ENCODE assay signal across 27 mouse cellular contexts in genomic region chr11:83897569-83897968, GRCm38 (mm10). TPM values are rescaled to one million over a fixed set of nuclear protein-coding genes. Genes with fewer than 3 reads are reported as not detected.
"Had no signal": no experiment of that assay in that cellular context is flagged by ENCODE, and none has a peak within 500 bp of the region (broad histone marks: within the 10 kb centered on the region; RNA-seq: fewer than 3 reads in every experiment).

No protein-coding gene starts in this region.

- H3K4me3 ChIP-seq: gastrocnemius, adult 2 months; heart, embryonic 10.5 days; heart, embryonic 12.5 days; hindbrain, embryonic 10.5 days; hindbrain, embryonic 12.5 days; intestine, embryonic 15.5 days; layer of hippocampus, adult 2 months; left cerebral cortex, adult 2 months; limb, embryonic 10.5 days; limb, embryonic 12.5 days; liver, embryonic 12.5 days had no signal

- H3K27ac ChIP-seq: gastrocnemius, adult 2 months; heart, embryonic 10.5 days; hindbrain, embryonic 10.5 days; hindbrain, embryonic 12.5 days; hindbrain, embryonic 14.5 days; intestine, embryonic 15.5 days; layer of hippocampus, adult 2 months; left cerebral cortex, adult 2 months; limb, embryonic 10.5 days; limb, embryonic 12.5 days; liver, embryonic 12.5 days; liver, embryonic 14.5 days had no signal

- H3K9ac ChIP-seq: heart, embryonic 12.5 days; hindbrain, embryonic 12.5 days; hindbrain, embryonic 14.5 days; intestine, embryonic 15.5 days; limb, embryonic 12.5 days; liver, embryonic 12.5 days; liver, embryonic 14.5 days had no signal

- H3K27me3 ChIP-seq: heart, embryonic 12.5 days; hindbrain, embryonic 12.5 days; intestine, embryonic 15.5 days; limb, embryonic 12.5 days; liver, embryonic 12.5 days had no signal

- H3K36me3 ChIP-seq: heart, embryonic 10.5 days; heart, embryonic 12.5 days; hindbrain, embryonic 10.5 days; hindbrain, embryonic 12.5 days; intestine, embryonic 15.5 days; limb, embryonic 10.5 days; limb, embryonic 12.5 days; liver, embryonic 12.5 days had no signal

- DNase-seq: gastrocnemius, adult 2 months; gastrocnemius, postnatal 10 days; gastrocnemius, postnatal 25 days; heart, adult 18-20 months; heart, postnatal 10 days; heart, postnatal 4 days; kidney, adult 2 months; kidney, postnatal 10 days; kidney, postnatal 25 days; kidney, postnatal 4 days had no signal

- ATAC-seq: hindbrain, embryonic 16.5 days; inflammation-experienced regulatory T-cells, adult 6 months; liver, embryonic 12.5 days had no signal

- H3K4me2 ChIP-seq: heart, embryonic 12.5 days; hindbrain, embryonic 12.5 days; hindbrain, embryonic 14.5 days; intestine, embryonic 15.5 days; limb, embryonic 12.5 days; liver, embryonic 12.5 days had no signal

- H3K9me3 ChIP-seq: heart, embryonic 10.5 days; heart, embryonic 12.5 days; hindbrain, embryonic 10.5 days; hindbrain, embryonic 12.5 days; intestine, embryonic 15.5 days; limb, embryonic 10.5 days; limb, embryonic 12.5 days; liver, embryonic 12.5 days had no signal

- H3K4me1 ChIP-seq: heart, embryonic 12.5 days; hindbrain, embryonic 12.5 days; limb, embryonic 12.5 days; liver, embryonic 12.5 days had no signal

RNA-seq across cellular contexts. Expression of gene Hnf1b, which starts 47.7 kb away (rescaled TPM):
- total RNA-seq: gastrocnemius, adult 2 months; gastrocnemius, postnatal 10 days; gastrocnemius, postnatal 25 days; granulocyte monocyte progenitor cell, adult 5-6 weeks; heart, adult 8-10 months; heart, postnatal 10 days; heart, postnatal 25 days; heart, postnatal 4 days had no signal
- polyA plus RNA-seq: hindbrain, embryonic 10.5 days; inflammation-experienced regulatory T-cells, adult 6 months; limb, embryonic 10.5 days; limb, embryonic 12.5 days had no signal
